Mouse (Mus musculus): ENCODE data around the gene Creld1. TPM values are rescaled to one million over a fixed set of nuclear protein-coding genes. Genes with fewer than 3 reads are reported as not detected.

The Creld1 gene
- 92.9 and 96.4 TPM in 2 replicates for polyA plus RNA-seq (2015; fragmentation: Nextera tagmentation; extraction: Ambion mirVana)

DNA sequence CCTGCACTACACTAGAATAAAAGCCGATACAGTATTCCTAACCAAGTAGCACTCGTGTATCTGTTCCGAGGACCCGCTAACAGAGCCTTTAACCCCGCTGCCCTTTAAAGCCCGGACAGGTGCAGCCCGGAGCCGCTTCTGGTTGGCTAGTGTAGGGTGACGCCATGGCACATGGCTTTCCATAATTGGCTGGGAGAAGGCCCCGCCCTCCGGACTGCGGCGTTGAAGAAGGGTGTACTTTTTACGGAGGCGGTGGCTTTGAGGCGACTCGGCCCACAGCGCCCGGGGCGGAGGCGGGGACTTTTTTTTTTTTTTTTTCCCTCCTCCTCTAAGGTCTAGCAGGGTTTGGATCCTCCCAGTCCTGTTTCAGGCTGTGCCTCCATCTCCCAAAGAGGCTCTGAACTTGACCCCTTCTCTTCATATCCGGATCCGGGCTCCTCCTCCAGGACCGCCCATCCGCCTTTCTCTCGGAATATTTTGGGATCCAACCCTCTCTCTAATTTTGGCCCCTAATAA lies at the start of gene Creld1:
Creld1 (plus strand) TSS at position 198 of the 516 bp plus-strand sequence.
- peak within 1 kb of the TSS; percentile 57 for H3K4me2 ChIP-seq (ENCODE audit: low read length)
- 0% methylated on average over 25 of the region's 26 CpGs for WGBS
- H3K4me1 ChIP-seq (ENCODE audit: control insufficient read depth, insufficient read depth, low read depth, low read length): peaks cover 31% of the 10 kb centered on the region
- no peaks in the 10 kb centered on the region for H3K9me3 ChIP-seq (ENCODE audit: control insufficient read depth, low read length)
- H3K27ac ChIP-seq (ENCODE audit: low read depth, low read length): peak within 1 kb of the TSS; percentile 93
- no peaks in the 10 kb centered on the region for H3K36me3 ChIP-seq (ENCODE audit: control insufficient read depth, insufficient read depth, low read length)
- peak within 1 kb of the TSS; percentile 82 for H3K9ac ChIP-seq (ENCODE audit: low read depth, low read length)
- peak; percentile 96 for ATAC-seq
- peak within 1 kb of the TSS; percentile 68 for H3K4me3 ChIP-seq (ENCODE audit: low read length)
- no peaks in the 10 kb centered on the region for H3K27me3 ChIP-seq (replicated peaks; ENCODE audit: control insufficient read depth, insufficient read depth, low read length)

DNA sequence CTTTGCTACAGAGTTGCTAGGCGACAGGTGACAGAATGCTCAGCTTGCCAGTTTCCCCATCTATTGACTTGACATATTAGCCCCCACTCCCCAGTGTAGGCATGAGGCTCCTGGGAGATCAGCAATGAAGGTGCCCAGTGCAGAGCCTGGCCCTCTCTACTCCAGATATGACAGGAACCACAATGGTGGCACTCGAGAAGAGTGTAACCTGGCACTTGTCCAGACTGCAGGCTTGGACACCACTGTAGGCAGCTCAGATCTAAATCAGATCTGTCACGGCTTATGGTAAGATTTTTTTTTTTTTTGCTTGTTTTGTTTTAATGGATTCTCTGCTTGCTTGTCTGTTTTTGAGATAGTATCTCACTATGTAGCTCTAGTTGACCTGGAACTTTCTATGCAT lies 49.4 kb upstream of the Creld1 start:
- no peaks in the 10 kb centered on the region for H3K9me3 ChIP-seq (ENCODE audit: control insufficient read depth, low read length)
- 68% methylated on average over 3 of the region's 3 CpGs for WGBS
- no peak overlapping the region for H3K9ac ChIP-seq (ENCODE audit: low read depth, low read length)
- no peaks in the 10 kb centered on the region for H3K4me1 ChIP-seq (ENCODE audit: control insufficient read depth, insufficient read depth, low read depth, low read length)
- H3K27me3 ChIP-seq (replicated peaks; ENCODE audit: control insufficient read depth, insufficient read depth, low read length): no peaks in the 10 kb centered on the region
- no peak overlapping the region for H3K4me3 ChIP-seq (ENCODE audit: low read length)
- no peak for ATAC-seq
- no peak overlapping the region for H3K4me2 ChIP-seq (ENCODE audit: low read length)
- H3K27ac ChIP-seq (ENCODE audit: low read depth, low read length): no peak overlapping the region
- H3K36me3 ChIP-seq (ENCODE audit: control insufficient read depth, insufficient read depth, low read length): no peaks in the 10 kb centered on the region

DNA sequence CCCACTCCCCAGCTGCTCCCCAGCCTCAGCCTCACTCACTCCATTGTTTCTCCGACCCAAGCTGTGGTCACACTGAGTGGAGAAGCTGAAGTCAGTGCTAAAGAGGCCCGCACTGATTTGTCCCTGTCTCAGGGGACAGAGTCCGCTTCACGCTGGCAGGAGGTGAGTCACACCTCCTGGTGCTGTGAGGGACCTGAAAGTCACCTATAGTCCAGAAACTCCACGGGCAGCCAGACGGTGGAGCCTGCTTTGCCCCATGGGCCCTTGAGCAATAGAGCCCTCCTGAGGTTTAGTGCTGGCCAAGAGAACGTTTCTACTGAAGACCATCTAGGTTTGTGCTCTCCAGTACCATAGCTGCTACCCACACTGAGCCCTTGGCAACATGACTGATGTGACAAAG lies 48.4 kb upstream of the Creld1 start:
- Histone ChIP-seq H3K36me3 (ENCODE audit: control insufficient read depth, insufficient read depth, low read length) (no peaks in the 10 kb centered on the region), H3K4me2 (ENCODE audit: low read length) (no peak overlapping the region), H3K9ac (ENCODE audit: low read depth, low read length) (no peak overlapping the region), H3K4me3 (ENCODE audit: low read length) (no peak overlapping the region), H3K27me3 (replicated peaks; ENCODE audit: control insufficient read depth, insufficient read depth, low read length) (no peaks in the 10 kb centered on the region), H3K27ac (ENCODE audit: low read depth, low read length) (no peak overlapping the region), H3K4me1 (ENCODE audit: control insufficient read depth, insufficient read depth, low read depth, low read length) (no peaks in the 10 kb centered on the region), H3K9me3 (ENCODE audit: control insufficient read depth, low read length) (no peaks in the 10 kb centered on the region)
- WGBS: 77% methylated on average over 7 of the region's 7 CpGs
- no peak for ATAC-seq

DNA sequence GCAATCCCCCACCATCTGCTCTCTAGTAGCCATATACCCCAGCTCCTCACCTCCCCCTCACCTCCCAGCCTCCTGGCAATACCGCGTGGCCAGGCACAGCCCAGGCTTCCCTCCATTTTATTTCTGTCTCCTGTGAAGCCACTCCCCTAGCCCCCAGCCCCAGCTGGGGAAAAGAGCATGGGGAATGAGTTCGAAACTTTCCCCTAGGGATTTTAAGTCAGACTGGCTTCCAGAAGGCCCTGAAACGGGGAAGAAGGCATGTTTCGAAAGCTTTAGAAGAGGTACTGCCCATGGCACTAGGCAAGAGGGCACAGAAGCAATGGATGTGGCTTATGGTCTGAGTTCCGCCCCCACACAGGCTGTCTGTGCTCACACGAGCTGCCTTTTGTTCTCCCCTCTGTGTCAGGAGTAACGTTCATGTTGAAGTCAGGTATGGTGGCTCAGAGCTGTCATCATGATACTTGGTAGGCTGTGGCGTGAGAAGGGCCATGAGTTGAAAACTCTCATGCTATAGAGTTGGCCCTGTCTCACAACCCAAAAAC lies 47.4 kb upstream of the Creld1 start, which contains the start of gene Cidec:
Cidec (minus strand) TSS at position 97 of the 542 bp plus-strand sequence.
- Histone ChIP-seq H3K36me3 (ENCODE audit: control insufficient read depth, insufficient read depth, low read length) (no peaks in the 10 kb centered on the region), H3K9me3 (ENCODE audit: control insufficient read depth, low read length) (no peaks in the 10 kb centered on the region), H3K4me2 (ENCODE audit: low read length) (no peak within 1 kb of the TSS), H3K9ac (ENCODE audit: low read depth, low read length) (no peak within 1 kb of the TSS), H3K27ac (ENCODE audit: low read depth, low read length) (no peak within 1 kb of the TSS), H3K27me3 (replicated peaks; ENCODE audit: control insufficient read depth, insufficient read depth, low read length) (no peaks in the 10 kb centered on the region), H3K4me1 (ENCODE audit: control insufficient read depth, insufficient read depth, low read depth, low read length) (no peaks in the 10 kb centered on the region), H3K4me3 (ENCODE audit: low read length) (no peak within 1 kb of the TSS)
- WGBS: 77% methylated on average over 9 of the region's 9 CpGs
- no peak for ATAC-seq

DNA sequence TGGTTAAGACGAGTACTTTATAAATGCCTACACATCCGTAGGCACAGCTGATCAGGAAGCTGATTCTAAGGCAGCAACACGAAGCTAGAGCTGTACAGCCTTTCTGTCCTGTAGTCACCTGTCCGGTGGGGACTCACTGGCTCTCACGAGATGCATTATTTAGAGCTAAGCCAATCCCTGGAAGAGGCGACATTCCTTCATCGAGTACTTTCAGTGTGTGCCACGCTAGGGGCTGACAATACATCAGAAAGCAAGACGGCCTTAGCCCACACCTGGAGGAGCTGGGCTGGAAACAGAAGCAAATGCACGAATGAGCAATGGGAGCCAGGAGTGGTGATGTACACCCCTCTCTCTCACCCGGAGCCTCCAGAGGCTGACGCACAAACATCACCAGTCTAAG lies 46.0 kb upstream of the Creld1 start:
- Histone ChIP-seq H3K36me3 (ENCODE audit: control insufficient read depth, insufficient read depth, low read length) (no peaks in the 10 kb centered on the region), H3K4me3 (ENCODE audit: low read length) (no peak overlapping the region)
- no peak for ATAC-seq

DNA sequence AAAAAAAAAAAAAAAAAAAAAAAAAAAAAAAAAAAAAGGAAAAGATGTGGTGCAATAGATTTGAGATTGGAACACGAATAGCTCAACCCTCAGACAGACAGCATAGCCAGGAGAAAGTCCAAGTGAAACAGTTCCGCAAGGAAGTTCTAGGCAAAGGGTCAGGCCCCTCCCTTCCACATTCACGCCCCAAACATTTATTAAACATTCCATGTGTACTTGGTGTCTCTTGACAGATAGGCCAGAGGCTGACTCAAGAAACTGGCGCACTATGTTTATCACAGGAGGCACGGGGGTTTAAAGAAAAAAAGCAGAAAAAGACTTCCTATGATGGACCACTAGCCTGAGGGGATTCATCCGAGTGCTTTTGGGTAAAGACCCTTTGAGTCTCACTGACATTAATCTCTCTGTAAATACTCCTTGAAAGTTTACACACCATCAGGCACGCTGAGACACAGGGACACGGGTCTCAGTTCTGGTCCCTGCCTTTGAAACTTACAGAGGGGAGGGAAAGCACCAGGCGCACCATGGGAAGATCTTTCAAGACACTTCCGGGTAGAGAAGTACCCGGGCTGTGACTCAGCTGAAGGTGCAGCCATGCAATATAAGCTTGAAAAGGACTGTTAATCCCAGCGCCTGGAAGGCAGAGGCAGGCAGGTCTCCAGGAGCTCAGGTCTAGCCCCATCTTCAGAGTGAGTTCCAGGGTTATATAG lies 44.2 kb upstream of the Creld1 start:
- no peak overlapping the region for H3K4me2 ChIP-seq (ENCODE audit: low read length)
- H3K27me3 ChIP-seq (replicated peaks; ENCODE audit: control insufficient read depth, insufficient read depth, low read length): no peaks in the 10 kb centered on the region
- H3K9ac ChIP-seq (ENCODE audit: low read depth, low read length): no peak overlapping the region
- WGBS: 66% methylated on average over 12 of the region's 12 CpGs
- no peak for ATAC-seq
- no peaks in the 10 kb centered on the region for H3K36me3 ChIP-seq (ENCODE audit: control insufficient read depth, insufficient read depth, low read length)
- H3K9me3 ChIP-seq (ENCODE audit: control insufficient read depth, low read length): no peaks in the 10 kb centered on the region
- no peak overlapping the region for H3K4me3 ChIP-seq (ENCODE audit: low read length)
- peaks cover 7% of the 10 kb centered on the region for H3K4me1 ChIP-seq (ENCODE audit: control insufficient read depth, insufficient read depth, low read depth, low read length)
- H3K27ac ChIP-seq (ENCODE audit: low read depth, low read length): no peak overlapping the region

More for the DNA sequence above, 46.0 kb upstream of the Creld1 start:
- H3K9ac ChIP-seq (ENCODE audit: low read depth, low read length): no peak overlapping the region
- H3K4me2 ChIP-seq (ENCODE audit: low read length): no peak overlapping the region
- H3K27ac ChIP-seq (ENCODE audit: low read depth, low read length): no peak overlapping the region
- WGBS: 76% methylated on average over 12 of the region's 12 CpGs
- H3K9me3 ChIP-seq (ENCODE audit: control insufficient read depth, low read length): no peaks in the 10 kb centered on the region
- H3K4me1 ChIP-seq (ENCODE audit: control insufficient read depth, insufficient read depth, low read depth, low read length): no peaks in the 10 kb centered on the region; the same call in 1 of the 2 replicates
- H3K27me3 ChIP-seq (replicated peaks; ENCODE audit: control insufficient read depth, insufficient read depth, low read length): no peaks in the 10 kb centered on the region

DNA sequence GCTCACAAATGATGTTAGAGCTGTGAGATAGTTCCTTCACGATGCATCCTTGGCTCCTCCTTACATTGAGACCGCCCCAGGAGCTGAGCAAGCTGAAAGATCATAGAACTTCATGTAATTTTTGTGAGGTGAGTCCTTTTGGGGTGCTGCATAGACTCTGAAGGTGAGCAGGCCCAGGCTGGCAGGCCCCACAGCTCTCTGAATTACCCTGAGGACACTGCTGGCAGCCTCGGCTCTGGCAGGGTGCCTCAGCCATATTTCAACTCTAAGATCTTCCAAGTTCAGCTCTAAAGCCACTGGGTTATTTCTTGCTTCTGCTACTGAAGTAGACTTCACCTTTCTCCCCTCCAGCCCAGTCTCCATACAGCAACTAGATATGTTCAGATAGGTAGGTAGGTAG lies 42.4 kb upstream of the Creld1 start:
- Histone ChIP-seq H3K4me2 (ENCODE audit: low read length) (no peak overlapping the region), H3K4me1 (ENCODE audit: control insufficient read depth, insufficient read depth, low read depth, low read length) (peaks cover 7% of the 10 kb centered on the region), H3K36me3 (ENCODE audit: control insufficient read depth, insufficient read depth, low read length) (no peaks in the 10 kb centered on the region), H3K4me3 (ENCODE audit: low read length) (no peak overlapping the region), H3K9ac (ENCODE audit: low read depth, low read length) (no peak overlapping the region), H3K27me3 (replicated peaks; ENCODE audit: control insufficient read depth, insufficient read depth, low read length) (no peaks in the 10 kb centered on the region), H3K27ac (ENCODE audit: low read depth, low read length) (no peak overlapping the region), H3K9me3 (ENCODE audit: control insufficient read depth, low read length) (no peaks in the 10 kb centered on the region)
- WGBS: 91% methylated on average over 3 of the region's 3 CpGs
- ATAC-seq: no peak

DNA sequence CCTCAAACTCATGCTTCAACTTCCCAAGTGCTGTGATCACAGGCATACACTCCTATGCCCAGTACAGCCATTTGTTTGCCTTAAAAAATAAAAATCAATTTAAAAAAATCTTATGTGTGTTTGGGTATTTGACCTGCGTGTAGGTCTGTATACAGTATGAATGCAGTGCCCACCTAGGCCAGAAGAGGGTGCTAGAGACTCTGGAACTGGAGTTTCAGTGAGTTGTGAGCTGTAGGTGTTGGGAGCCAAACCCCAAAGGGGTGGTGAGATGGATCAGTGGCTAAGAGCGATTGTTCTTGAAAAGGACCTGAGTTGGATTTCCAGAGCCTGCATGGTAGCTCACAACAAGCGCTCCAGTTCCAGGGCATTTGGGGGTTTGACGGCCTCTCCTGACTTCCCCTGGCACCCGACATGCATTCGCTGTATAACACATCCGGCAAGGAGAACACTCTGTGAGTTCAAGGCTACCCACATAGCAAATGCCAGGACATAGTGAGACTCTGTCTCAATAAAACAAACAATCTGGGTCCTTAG lies 41.9 kb upstream of the Creld1 start:
- Histone ChIP-seq H3K9me3 (ENCODE audit: control insufficient read depth, low read length) (no peaks in the 10 kb centered on the region), H3K4me3 (ENCODE audit: low read length) (no peak overlapping the region), H3K27me3 (replicated peaks; ENCODE audit: control insufficient read depth, insufficient read depth, low read length) (no peaks in the 10 kb centered on the region), H3K9ac (ENCODE audit: low read depth, low read length) (no peak overlapping the region), H3K27ac (ENCODE audit: low read depth, low read length) (no peak overlapping the region), H3K4me2 (ENCODE audit: low read length) (no peak overlapping the region), H3K4me1 (ENCODE audit: control insufficient read depth, insufficient read depth, low read depth, low read length) (peaks cover 7% of the 10 kb centered on the region), H3K36me3 (ENCODE audit: control insufficient read depth, insufficient read depth, low read length) (no peaks in the 10 kb centered on the region)
- WGBS: 53% methylated on average over 7 of the region's 7 CpGs
- 0 out of 2 replicates have a peak, but pooled peaks have one; percentile 24 for ATAC-seq

DNA sequence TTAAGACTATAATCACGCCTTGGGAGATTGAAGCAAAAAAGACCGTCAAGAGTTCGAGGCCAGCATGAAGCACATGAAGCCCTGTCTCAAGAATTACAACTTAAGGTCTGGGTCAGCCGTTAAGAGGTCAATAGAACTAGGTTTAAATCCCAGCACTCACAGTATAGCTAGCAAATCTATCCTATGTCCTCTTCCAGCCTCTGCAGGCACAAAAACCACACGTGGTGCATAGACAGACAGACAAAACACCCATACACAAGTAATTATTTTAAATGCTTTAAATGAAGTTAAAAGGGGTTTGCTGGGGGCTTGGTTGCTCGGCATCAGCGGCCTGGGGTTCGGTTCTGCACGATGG lies 41.0 kb upstream of the Creld1 start:
- H3K4me1 ChIP-seq (ENCODE audit: control insufficient read depth, insufficient read depth, low read depth, low read length): peaks cover 7% of the 10 kb centered on the region
- ATAC-seq: peak; percentile 53
- H3K4me2 ChIP-seq (ENCODE audit: low read length): peak overlapping the region; percentile 87
- peak overlapping the region; percentile 79 for H3K27ac ChIP-seq (ENCODE audit: low read depth, low read length)
- peaks cover 4% of the 10 kb centered on the region for H3K36me3 ChIP-seq (ENCODE audit: control insufficient read depth, insufficient read depth, low read length)
- H3K9ac ChIP-seq (ENCODE audit: low read depth, low read length): peak overlapping the region; percentile 98
- H3K27me3 ChIP-seq (replicated peaks; ENCODE audit: control insufficient read depth, insufficient read depth, low read length): no peaks in the 10 kb centered on the region
- H3K4me3 ChIP-seq (ENCODE audit: low read length): peak overlapping the region; percentile 95
- no peaks in the 10 kb centered on the region for H3K9me3 ChIP-seq (ENCODE audit: control insufficient read depth, low read length)
- 41% methylated on average over 9 of the region's 9 CpGs for WGBS
